Mouse (Mus musculus): ENCODE measurements around the gene 1110008L16Rik. TPM values are rescaled to one million over a fixed set of nuclear protein-coding genes. Genes with fewer than 3 reads are reported as not detected.
"Not testable (repeated sequence)": the region's sequence is repeated elsewhere in the genome, so short reads cannot be mapped to it uniquely, and the experiment has no call there.

1110008L16Rik gene
- total RNA-seq, 2 experiments from 2014 or later: 9.0 to 9.8 TPM

DNA sequence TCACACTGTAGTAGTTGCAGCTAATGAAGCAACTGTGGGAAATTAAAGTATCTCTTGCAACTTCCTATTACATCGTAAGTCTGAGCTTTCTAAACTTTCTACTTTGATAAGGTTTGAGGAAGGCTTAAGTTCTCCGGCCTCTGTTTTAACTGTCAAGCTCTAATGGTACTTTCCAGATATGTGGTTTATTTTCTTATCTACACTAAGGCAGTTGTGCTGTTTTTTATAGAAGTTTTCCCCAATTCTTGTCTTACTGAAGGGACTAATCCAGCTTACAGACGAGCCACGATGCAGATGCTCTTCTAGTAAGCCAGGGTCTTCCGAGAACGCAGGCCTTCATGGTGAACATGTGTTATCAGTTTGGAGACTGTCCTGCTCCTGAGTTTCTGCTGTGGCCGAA, 30.0 kb downstream of the 1110008L16Rik start:
- intact Hi-C loops (cut with DNase I): no loop called here
- no peak for DNase-seq

DNA sequence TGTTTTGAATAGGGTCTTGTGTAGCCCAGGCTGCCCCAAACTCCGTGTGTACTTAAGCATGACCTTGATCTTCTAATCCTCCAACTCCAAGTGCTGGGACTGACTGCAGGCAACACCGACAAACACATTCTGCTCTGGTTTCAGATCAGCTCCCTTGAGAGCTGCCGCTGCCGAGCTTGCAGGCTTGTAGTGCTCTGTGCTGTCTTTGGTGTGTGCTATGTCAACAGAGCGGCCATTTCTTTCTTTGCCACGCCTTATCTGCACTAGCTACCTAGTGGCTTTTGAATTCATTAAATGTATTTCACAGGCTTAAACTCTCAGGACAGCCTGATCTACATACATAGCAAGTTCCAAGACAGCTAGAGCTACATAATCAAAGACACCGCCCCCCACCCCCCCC, 34.3 kb downstream of the 1110008L16Rik start:
- no peak for DNase-seq
- intact Hi-C loops (cut with DNase I): no loop called here

DNA sequence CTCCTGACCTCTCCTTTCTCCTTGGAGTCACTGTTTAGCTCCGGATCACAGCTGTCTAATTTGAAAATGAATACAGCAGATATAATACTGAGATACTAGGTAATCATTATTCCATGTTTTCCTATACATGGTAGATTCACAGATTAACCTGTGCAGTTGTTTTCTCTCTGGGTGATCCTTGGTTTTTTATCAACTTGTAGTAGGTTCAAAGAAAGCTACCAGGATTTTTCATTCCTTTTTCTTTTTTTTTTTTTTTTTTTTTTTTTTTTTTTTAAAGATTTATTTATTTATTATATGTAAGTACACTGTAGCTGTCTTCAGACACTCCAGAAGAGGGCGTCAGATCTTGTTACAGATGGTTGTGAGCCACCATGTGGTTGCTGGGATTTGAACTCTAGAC, 39.1 kb downstream of the 1110008L16Rik start:
- intact Hi-C loops (cut with DNase I); DNase-seq: not testable (repeated sequence)

DNA sequence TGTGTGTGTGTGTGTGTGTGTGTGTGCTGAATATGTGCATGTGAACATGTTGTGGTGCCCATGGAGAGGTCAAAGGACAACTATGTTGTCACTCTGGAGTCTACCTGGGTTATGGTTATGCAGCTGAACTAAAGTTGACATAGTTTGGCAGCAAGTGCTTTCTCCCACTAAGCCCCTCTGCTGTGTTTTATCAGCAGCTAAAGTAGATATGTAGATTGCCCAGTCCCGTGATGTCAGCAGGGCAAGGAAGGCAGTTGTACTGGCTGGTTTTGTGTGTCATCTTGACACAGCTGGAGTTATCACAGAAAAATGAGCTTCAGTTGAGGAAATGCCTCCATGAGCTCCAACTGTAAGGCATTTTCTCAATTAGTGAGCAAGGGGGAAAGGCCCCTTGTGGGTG, 43.7 kb downstream of the 1110008L16Rik start:
- intact Hi-C loops (cut with DNase I); DNase-seq: not testable (repeated sequence)

DNA sequence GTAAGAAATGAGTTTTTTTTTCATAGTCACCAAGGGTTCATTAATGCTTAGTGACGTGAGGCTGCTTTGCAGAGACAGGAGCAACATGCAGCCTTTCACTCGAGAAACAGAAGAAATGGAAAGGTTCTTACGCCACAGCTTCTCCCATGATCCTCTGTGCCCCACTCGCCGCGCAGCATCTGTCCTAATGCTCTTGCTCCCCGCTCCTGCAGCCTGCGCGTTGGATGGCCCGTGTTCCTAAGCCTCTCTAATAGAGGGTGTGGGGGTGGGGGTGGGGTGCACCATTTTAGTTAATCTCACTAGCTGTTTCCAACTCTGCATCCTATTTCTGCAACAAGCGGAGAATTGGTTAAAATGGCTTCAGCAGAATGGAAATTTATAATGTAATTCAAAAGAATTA, 44.6 kb downstream of the 1110008L16Rik start:
- intact Hi-C loops (cut with DNase I): no loop called here
- DNase-seq: no peak

DNA sequence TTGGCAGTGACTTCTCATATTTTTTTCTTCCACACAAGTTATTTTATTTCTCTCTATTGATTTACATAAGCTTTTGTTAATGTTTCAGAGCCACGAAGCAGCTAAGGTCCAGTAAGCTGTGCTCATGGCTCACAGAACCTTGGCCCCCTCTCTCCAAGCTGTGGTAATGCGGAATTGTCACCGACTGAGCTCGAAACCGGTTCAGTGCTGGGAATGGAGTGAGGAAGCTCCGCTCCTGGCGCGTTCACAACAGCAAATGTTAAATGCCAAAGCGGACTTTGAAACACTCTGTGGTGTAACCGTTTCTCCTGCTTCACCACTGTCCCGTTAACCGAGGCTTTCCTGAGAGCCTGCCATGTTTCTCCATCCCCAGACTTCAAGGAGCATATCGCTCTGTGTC, 45.2 kb downstream of the 1110008L16Rik start:
- DNase-seq: peak; percentile 12 to 29

DNA sequence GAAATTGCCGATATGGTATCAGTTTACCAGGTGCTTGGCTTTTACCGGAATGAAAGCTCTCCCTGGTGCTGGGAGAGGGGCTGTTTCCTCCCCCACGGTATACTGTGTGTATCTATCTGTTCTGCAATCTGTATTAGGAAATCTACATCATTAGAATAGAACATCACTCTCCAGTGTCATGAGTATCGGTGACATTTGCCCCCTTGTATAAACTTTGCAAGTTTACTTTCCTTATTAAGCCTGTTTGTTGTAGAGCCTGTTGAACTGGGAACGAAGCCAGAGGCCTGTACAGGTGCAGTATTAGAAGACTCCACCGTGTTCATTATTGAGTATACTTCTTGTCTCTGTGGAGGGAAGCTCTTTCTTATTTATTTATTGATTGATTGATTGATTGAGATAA, 54.0 kb downstream of the 1110008L16Rik start:
- intact Hi-C loops (cut with DNase I): no loop called here
- no peak for DNase-seq

More for the DNA sequence above, 45.2 kb downstream of the 1110008L16Rik start:
- intact Hi-C loops (cut with DNase I): no loop called here

DNA sequence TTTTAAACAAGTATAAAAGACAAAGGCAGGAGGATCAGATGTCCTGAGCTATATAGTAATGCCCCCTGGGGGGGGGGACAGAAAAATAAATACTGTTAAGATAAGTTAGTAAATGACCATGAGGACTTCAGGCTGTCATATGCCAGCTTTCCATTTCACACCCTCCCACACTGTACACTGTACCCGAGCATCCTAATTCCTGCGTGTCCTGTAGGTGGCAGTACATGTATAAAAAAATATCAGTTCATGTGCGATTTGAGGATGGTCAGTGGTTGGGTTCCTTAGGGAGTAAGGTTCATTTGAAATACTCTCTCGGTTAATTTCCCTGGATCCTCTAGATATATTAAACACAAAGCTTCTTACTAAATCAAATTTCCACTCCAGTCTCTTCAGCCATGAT, 55.5 kb downstream of the 1110008L16Rik start:
- intact Hi-C loops (cut with DNase I): loop anchor here (2.0 to 5.0 kb wide), 3 partner anchors 37 to 144 kb away; no protein-coding TSS in a partner anchor
- peak in 1 of 2 experiments; percentile 12 for DNase-seq

DNA sequence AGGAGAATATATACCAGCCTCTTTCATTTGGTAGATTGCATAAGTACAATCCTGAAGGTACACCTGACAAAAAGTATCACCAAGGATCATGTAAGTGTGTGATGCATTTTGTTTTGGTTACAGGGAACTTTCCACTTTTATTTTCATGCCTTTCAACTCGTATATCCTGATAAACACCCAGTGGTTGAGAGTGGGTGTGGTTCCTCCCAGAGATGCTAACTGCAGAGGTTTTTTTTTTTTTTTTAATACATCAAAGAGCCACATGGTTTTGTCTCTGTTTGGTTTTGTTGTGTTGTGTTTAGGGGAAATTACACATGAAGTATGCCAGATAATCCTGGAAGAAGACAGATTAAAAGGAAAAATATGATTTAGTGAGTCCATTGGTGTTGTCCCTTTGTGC, 57.9 kb downstream of the 1110008L16Rik start:
- DNase-seq: no peak
- intact Hi-C loops (cut with DNase I): loop anchor here (5.0 kb wide), 1 partner anchor 35 kb away; no protein-coding TSS in a partner anchor

DNA sequence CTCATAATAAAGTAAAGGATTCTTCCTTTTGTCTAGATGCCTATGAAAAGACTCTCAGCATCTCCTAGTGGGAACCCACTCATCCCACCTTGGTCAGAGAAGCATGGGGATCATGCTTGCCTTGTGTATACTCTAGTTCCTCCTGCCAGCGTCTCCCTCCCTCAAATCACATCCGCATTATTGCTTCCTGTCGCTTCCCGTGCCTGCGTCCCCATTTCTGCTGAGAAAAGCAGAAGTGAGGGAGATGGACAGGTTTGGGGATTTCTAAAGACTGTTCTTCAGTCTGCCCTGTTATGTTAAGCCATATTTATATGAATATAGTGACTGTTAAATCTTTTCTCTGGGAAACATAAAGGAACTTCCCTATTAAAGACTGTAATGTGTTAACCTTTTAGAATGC, 61.6 kb downstream of the 1110008L16Rik start:
- DNase-seq: no peak
- intact Hi-C loops (cut with DNase I): no loop called here

DNA sequence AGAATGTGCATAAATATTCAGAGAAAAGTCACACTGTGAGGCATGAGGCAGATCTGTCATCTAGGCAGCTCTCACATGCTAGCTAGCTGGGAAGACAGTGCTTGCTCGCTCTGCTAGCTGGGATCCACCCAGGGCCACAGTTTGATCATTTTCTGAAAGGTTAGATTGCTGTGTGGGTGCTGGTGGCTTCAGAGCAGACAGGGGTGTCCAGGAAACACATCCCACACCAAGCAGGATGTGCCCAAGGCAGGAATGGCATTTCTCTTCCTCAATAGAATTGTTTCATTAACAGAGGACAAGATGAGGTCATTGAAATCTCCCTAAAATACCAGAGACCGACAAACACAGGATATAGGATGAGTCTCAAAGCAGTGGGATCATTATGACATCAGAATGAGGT, 65.7 kb downstream of the 1110008L16Rik start:
- intact Hi-C loops (cut with DNase I): no loop called here
- DNase-seq: no peak

DNA sequence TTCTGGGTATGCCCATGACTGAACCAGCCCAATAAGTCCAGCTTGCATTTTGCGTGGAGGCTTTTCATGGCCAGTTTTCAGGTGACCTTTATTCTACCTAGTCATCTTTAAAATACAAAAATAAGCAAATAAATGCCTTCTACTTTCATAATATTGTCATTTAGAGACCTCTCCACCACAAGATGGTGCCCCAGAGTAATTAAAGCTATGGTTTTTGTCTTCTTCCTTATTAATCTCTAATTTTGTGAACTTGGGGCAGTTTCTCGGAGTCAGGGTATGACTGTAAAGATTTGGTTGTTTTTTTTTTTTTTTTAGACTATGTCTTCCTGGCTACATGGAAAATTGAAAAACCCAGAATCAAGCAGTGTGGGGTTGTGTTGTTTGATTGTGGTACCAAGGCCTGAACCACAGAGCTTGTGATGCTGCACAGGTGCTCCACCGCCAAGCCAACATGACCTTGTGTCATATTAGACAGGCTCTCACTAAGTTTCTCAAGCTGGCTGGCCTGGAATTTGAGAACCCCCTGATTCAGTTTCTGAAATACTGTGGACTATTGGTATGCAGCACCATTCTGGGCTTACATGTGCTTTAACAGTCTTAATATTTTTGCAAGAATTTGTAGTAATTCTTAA, 73.2 kb downstream of the 1110008L16Rik start:
- no peak for DNase-seq
- intact Hi-C loops (cut with DNase I): loop anchor here (5.0 kb wide), 1 partner anchor 125 kb away; no protein-coding TSS in a partner anchor

DNA sequence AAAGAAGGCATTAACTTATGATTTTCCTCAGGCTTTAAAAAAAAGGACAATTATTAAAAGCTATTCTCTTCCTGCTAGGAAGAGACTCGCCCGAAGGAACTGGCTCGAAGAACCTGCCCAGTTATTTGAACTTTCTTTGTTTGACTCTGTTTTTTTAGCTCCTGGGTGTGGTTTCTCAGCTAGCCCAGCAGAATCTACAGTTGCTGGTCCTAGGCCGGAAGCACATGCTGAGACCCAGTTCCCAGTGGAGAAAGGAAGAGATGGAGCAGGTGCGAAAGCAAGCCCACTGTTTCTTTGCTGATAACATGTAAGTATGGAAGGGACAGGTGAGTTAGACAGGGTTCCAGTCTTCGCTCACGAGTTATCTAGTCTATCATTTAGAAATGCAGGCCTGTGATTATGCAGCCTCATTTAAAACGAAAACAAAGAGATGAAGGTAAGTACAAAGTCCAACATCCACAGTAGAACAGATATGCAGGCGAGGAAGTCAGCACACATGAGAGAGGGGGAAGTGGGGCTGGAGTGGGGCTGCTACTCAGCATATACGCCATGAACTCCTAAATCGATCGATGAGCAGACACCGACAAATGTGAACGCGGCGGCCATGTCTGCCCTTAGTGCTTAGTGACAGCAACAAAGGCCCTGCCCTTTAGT, 77.7 kb downstream of the 1110008L16Rik start:
- intact Hi-C loops (cut with DNase I): no loop called here
- DNase-seq: no peak

DNA sequence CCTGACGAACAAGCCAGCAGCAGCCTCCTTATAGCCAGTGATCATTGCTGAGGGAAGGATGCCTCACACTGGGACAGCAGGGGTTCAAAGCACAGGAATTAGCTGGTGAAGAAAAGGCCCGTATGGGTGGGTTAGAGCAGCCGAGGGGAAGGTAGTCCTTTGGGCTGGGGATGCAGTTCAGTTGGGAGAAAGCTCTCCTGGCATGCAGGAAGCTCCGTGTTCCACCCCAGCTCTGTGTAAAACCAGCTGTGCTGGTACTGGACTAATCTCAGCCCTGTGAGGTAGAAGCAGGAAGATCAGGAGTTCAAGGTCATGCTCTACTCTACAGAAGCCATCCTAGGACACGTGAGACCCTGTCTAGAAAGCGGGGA, 78.2 kb downstream of the 1110008L16Rik start:
- no peak for DNase-seq
- intact Hi-C loops (cut with DNase I): no loop called here

DNA sequence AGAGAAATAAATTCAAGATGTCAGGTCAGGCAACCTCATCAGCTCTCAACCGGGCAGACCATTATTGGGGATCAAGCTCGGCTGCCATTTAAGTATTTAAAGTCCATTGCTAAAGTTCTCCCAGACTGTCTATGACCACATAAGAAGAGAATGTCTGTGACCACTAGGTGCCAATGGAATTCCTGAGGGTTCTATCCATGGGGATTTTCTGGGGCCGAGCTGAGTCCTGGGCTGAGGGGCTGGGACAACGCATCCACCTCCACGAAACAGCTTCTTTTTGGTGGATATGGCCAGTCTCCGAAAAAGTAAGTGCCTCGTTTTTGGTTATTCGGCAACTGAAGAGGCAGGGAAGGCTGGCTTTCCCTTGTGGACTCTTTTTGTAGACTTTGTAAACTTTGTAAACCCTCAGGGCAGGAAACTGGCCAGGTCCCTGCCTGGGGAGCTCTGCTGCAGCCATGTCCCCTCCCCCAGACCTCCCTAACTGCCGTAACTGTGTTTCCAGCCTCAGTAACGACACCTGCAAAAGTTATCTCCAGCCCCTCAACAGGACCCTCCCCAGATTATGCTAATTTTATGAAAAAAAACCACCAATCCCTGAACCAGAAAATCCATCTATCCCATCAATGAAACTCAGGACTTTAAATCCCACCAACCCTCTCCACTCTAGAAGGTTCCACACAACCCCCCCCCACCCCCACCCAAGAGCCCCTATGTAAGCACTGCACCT, 84.8 kb downstream of the 1110008L16Rik start, which contains the start of gene Psma6:
TSS of gene Psma6 (plus strand) at position 200 of the 727 bp plus-strand sequence.
- DNase-seq: no peak

DNA sequence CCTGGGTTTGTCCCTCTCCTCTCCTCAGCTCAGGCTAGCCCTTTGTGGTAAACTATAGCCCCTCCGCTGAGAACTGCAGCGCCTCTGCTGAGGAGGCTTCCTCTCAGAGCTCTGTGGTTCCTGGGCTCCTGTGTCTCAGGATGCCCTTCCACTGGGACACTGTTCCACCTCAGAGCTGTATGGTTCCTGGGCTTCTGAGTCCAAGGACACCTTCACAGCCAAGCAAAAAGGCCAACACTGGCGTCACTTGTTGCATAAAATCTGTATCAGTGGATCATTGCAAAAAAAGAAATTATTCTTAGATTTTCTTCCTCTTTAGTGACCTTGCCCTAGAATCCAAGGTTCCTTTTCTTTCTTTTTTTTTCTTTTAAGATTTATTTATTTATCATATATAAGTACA, 85.4 kb downstream of the 1110008L16Rik start:
- intact Hi-C loops (cut with DNase I): loop anchor here (5.0 kb wide), 1 partner anchor 112 kb away; no protein-coding TSS in a partner anchor
- no peak for DNase-seq

More for the DNA sequence above, 84.8 kb downstream of the 1110008L16Rik start, which contains the start of gene Psma6:
- intact Hi-C loops (cut with DNase I): no loop called here

DNA sequence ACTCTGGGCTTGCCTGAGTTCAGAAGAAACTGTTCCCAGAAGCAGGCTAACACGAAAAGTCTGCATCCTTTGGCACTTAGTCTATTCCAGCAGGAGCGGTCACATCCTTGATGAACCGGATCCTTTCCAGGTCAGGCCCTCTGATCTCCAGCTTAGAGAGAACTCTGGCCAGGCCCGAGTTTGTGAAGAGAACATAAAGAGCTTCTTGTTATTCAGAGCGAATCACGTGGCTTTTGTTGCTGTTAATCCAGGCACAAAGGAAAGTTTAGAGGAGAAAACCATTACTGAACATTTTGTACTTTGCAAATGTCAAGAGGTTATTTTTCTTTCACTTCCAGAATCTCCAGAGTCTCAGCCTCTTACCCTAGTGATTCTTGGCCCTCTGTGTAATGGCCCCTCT, 86.6 kb downstream of the 1110008L16Rik start:
- peak in 1 of 2 experiments; percentile 28 for DNase-seq
- intact Hi-C loops (cut with DNase I): loop anchor here (5.0 kb wide), 1 partner anchor 111 kb away; no protein-coding TSS in a partner anchor

DNA sequence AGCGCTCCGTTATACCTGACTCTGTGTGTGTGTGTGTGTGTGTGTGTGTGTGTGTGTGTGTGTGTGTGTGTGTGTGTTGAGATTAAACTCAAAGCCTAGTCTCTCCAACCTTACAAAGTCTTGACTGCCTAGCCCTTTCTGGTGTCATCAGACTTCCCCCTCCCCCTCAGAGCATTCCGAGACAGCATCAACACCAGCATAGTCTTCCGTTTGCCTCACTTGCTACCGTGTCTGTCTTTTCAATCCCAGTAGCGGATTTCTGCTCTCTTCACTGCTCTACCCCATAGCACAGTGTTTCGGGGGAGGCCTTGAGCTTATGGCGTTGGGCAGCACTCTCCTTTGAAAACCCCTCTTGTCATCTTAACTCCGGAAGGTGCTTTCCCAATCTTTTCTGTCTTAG, 87.1 kb downstream of the 1110008L16Rik start:
- intact Hi-C loops (cut with DNase I): loop anchor here (5.0 kb wide), 1 partner anchor 111 kb away; no protein-coding TSS in a partner anchor
- no peak for DNase-seq

DNA sequence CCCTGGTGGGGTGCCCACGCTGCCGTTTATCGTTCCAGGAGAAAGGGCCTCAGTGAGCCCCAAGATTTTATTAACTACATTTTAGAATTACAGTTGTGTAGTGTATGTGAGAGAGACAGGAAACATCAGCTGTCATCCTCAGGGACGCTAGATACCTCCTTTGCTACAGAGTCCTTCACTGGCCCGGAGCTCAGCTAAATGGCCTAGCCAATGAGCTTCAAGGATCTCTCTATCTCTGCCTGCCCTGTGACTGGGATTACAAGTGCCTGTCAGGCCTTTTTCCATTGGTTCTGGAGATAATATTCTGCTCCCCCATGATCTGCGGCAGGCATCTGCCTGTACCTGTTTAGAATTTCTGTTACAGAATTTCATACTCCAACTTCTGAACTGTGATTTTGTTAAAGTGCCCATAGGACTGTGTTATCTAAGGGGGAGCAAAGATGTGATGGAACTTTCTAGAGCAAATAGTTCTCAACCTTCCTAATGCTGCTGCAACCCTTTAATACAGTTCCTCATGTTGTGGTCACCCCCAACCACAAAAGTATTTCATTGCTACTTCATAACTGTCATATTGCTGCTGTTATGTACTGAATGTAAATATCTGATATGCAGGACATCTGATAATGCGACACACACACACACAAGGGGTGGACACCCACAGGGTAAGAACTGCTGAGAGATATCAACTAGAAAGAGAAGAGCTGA, 87.9 kb downstream of the 1110008L16Rik start:
- DNase-seq: no peak
- intact Hi-C loops (cut with DNase I): loop anchor here (5.0 kb wide), 1 partner anchor 110 kb away; no protein-coding TSS in a partner anchor

DNA sequence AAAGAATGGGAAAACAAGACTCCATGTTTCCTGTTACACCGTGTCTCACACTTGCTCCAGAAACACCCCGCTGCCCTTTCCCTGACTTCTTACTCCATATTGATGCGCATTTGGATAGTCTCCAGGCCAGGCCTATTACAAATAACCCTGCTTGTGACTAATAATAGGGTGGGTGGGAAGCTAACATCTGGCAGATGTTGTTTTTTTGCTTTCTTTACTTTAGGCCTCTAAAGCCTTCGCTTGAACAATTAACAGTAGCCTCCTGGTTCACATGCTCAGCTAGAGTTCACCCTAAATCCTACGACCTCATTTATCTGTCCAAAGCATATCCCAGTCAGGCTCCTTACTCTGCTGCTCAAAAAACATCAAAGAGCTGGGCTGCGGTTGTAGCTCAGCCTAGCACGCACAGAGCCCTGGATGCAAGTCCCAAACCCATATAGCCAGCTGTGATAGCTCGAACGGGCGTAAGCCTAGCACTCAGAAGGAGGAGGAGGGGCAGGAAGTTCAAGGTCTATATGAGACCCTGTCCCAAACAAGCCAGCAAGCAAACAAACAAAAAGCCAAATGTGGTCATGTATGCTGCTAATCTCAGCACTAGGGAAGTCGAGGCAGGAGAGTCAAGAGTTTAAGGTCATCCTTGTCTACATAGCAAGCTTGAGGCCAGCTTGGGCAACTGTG, 88.5 kb downstream of the 1110008L16Rik start:
- DNase-seq: no peak
- intact Hi-C loops (cut with DNase I): loop anchor here (5.0 kb wide), 1 partner anchor 109 kb away; no protein-coding TSS in a partner anchor
